Mouse (Mus musculus): Measurements from ENCODE around the gene 4930562C15Rik. TPM values are rescaled to one million over a fixed set of nuclear protein-coding genes. Genes with fewer than 3 reads are reported as not detected.

4930562C15Rik gene
- total RNA-seq, 1 experiment from 2014 or later = not detected

GRCm38 (mm10) chr16:4885760-4886689 lies 50.8 kb downstream of the 4930562C15Rik start, which contains the start of gene Mgrn1:
Gene Mgrn1 (plus strand): TSS chr16:4886249.
- peak; percentile 80 for ATAC-seq (replicated peaks; ENCODE audit: low read depth, poor library complexity, severe bottlenecking)

GRCm38 (mm10) chr16:4886690-4887020 lies 51.4 kb downstream of the 4930562C15Rik start:
- peak; percentile 15; the same call in 1 of the 2 replicates for ATAC-seq (replicated peaks; ENCODE audit: low read depth, poor library complexity, severe bottlenecking)

- ATAC-seq (replicated peaks; ENCODE audit: low read depth, poor library complexity, severe bottlenecking) = no peak
These were observed 55.0 kb downstream of the 4930562C15Rik start for GRCm38 (mm10) chr16:4890201-4890709.

- ATAC-seq (replicated peaks; ENCODE audit: low read depth, poor library complexity, severe bottlenecking) = no peak
These were observed 57.0 kb downstream of the 4930562C15Rik start for GRCm38 (mm10) chr16:4892171-4892570.

- ATAC-seq (replicated peaks; ENCODE audit: low read depth, poor library complexity, severe bottlenecking) = no peak
These were observed 59.1 kb downstream of the 4930562C15Rik start for GRCm38 (mm10) chr16:4894201-4894908.

GRCm38 (mm10) chr16:4896249-4897027 lies 61.2 kb downstream of the 4930562C15Rik start:
- ATAC-seq (replicated peaks; ENCODE audit: low read depth, poor library complexity, severe bottlenecking) = peak; percentile 61

- ATAC-seq (replicated peaks; ENCODE audit: low read depth, poor library complexity, severe bottlenecking) = peak; percentile 13; the same call in 1 of the 2 replicates
These were observed 62.0 kb downstream of the 4930562C15Rik start for GRCm38 (mm10) chr16:4897146-4897730.

- 0 out of 2 replicates have a peak, but pooled peaks have one; percentile 17 for ATAC-seq (replicated peaks; ENCODE audit: low read depth, poor library complexity, severe bottlenecking)
These were observed 63.7 kb downstream of the 4930562C15Rik start for GRCm38 (mm10) chr16:4898881-4899280.

GRCm38 (mm10) chr16:4899711-4900110 lies 64.5 kb downstream of the 4930562C15Rik start:
- no peak for ATAC-seq (replicated peaks; ENCODE audit: low read depth, poor library complexity, severe bottlenecking)

GRCm38 (mm10) chr16:4901167-4901566 lies 66.0 kb downstream of the 4930562C15Rik start:
- no peak for ATAC-seq (replicated peaks; ENCODE audit: low read depth, poor library complexity, severe bottlenecking)

GRCm38 (mm10) chr16:4902390-4902789 lies 67.2 kb downstream of the 4930562C15Rik start:
- 0 out of 2 replicates have a peak, but pooled peaks have one; percentile 50 for ATAC-seq (replicated peaks; ENCODE audit: low read depth, poor library complexity, severe bottlenecking)

GRCm38 (mm10) chr16:4903491-4904102 lies 68.4 kb downstream of the 4930562C15Rik start:
- ATAC-seq (replicated peaks; ENCODE audit: low read depth, poor library complexity, severe bottlenecking) = no peak

GRCm38 (mm10) chr16:4904878-4905277 lies 69.7 kb downstream of the 4930562C15Rik start:
- no peak for ATAC-seq (replicated peaks; ENCODE audit: low read depth, poor library complexity, severe bottlenecking)

GRCm38 (mm10) chr16:4905591-4905990 lies 70.4 kb downstream of the 4930562C15Rik start:
- ATAC-seq (replicated peaks; ENCODE audit: low read depth, poor library complexity, severe bottlenecking) = no peak

- ATAC-seq (replicated peaks; ENCODE audit: low read depth, poor library complexity, severe bottlenecking) = no peak
These were observed 71.3 kb downstream of the 4930562C15Rik start for GRCm38 (mm10) chr16:4906559-4906958.

- no peak for ATAC-seq (replicated peaks; ENCODE audit: low read depth, poor library complexity, severe bottlenecking)
These were observed 72.2 kb downstream of the 4930562C15Rik start for GRCm38 (mm10) chr16:4907386-4907785.

- ATAC-seq (replicated peaks; ENCODE audit: low read depth, poor library complexity, severe bottlenecking) = peak; percentile 91
These were observed 72.8 kb downstream of the 4930562C15Rik start for GRCm38 (mm10) chr16:4907972-4908371.

GRCm38 (mm10) chr16:4909745-4910144 lies 74.5 kb downstream of the 4930562C15Rik start:
- ATAC-seq (replicated peaks; ENCODE audit: low read depth, poor library complexity, severe bottlenecking) = no peak

GRCm38 (mm10) chr16:4910758-4911157 lies 75.5 kb downstream of the 4930562C15Rik start:
- ATAC-seq (replicated peaks; ENCODE audit: low read depth, poor library complexity, severe bottlenecking) = no peak

Data from common myeloid progenitor, adult 5-6 weeks (primary cell).